Mouse (Mus musculus) mammary gland, adult 2 months (tissue): ENCODE measurements around the gene Ice1. TPM values are rescaled to one million over a fixed set of nuclear protein-coding genes. Genes with fewer than 3 reads are reported as not detected.

ENCODE experiments used
- polyA plus RNA-seq: library from polyadenylated mRNA; depleted of rRNA; stranded (reverse); fragments of >200 nt; gene quantifications from 2 replicates; pipeline ENCODE4 v1.2.3, GENCODE M21; 2012; ENCODE audit warnings: low replicate concordance; rRNA removed

Gene Ice1
- 17.7 and 27.6 TPM in 2 replicates for polyA plus RNA-seq

GRCm38 (mm10) chr13:70637282-70637661 lies at the start of gene Ice1:
Gene Ice1 (minus strand): TSS chr13:70637634.

Other genes with a start within 250 kb of the Ice1 start
- 0.79 and 0.84 TPM in 2 replicates for gene Adamts16, start 204.2 kb upstream of the Ice1 start, polyA plus RNA-seq